Mouse (Mus musculus) thymus, adult 2 months (tissue): ENCODE measurements around the gene Sst.

ENCODE experiments used
- CTCF ChIP-seq: fragments of 200-500 bp; IDR thresholded peaks from 2 replicates; pipeline ENCODE4 v1.5.1; 2012; ENCODE audit warnings: mild to moderate bottlenecking, control low read depth, low read length, moderate library complexity, borderline replicate concordance; ENCODE audit not compliant: control insufficient read depth, poor library complexity, insufficient read depth; ENCODE audit errors: extremely low read depth
- POLR2A ChIP-seq: fragments of 200-500 bp; IDR thresholded peaks from 2 replicates; pipeline ENCODE4 v1.6.1; 2012; ENCODE audit warnings: mild to moderate bottlenecking, low read length, control low read depth, moderate library complexity; ENCODE audit not compliant: control insufficient read depth, poor library complexity, insufficient read depth; ENCODE audit errors: extremely low read depth

DNA sequence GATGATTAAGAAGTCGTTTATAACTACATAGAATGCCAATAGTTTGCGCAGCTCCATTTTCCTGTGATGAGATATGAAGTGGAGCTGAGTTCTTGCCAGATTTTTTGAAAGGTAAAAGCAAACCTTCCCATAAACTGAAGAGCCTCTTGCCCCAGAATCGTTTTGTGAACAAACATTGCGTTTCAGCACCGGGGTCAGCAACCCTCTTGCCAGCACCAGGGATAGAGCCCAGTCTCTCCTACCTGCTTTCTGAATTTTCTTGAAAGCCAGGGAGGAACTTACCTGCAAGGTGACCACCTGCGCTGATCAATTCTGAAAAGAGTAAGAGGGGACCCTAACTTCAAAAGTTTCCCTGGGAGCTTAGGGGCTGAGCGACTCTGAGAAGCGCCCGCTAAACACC is 607 bp downstream of the Sst start:
- TF ChIP-seq CTCF, result no peak
- TF ChIP-seq POLR2A, result no peak
